Mouse (Mus musculus): ENCODE data around the gene Glod5.

The Glod5 gene

GRCm38 (mm10) chrX:7968226-7968625, 50.1 kb downstream of the Glod5 start:
- no peak for DNase-seq (ENCODE audit: low spot score in 2 of 2)

- DNase-seq (ENCODE audit: low spot score in 2 of 2), result no peak
Measured at GRCm38 (mm10) chrX:7967596-7968201, 50.6 kb downstream of the Glod5 start.

GRCm38 (mm10) chrX:7966161-7966560, 52.1 kb downstream of the Glod5 start:
- DNase-seq (ENCODE audit: low spot score in 2 of 2), result no peak

- DNase-seq (ENCODE audit: low spot score in 2 of 2), result no peak
Measured at GRCm38 (mm10) chrX:7963829-7964626, 54.3 kb downstream of the Glod5 start.

- DNase-seq (ENCODE audit: low spot score in 2 of 2), result no peak
Measured at GRCm38 (mm10) chrX:7958868-7959267, 59.4 kb downstream of the Glod5 start.

Measured in right cerebral cortex, adult 2 months (tissue).